Mouse (Mus musculus): Measurements from ENCODE around the gene Kif12. TPM values are rescaled to one million over a fixed set of nuclear protein-coding genes. Genes with fewer than 3 reads are reported as not detected.

Gene Kif12
- total RNA-seq (2021), result not detected

DNA sequence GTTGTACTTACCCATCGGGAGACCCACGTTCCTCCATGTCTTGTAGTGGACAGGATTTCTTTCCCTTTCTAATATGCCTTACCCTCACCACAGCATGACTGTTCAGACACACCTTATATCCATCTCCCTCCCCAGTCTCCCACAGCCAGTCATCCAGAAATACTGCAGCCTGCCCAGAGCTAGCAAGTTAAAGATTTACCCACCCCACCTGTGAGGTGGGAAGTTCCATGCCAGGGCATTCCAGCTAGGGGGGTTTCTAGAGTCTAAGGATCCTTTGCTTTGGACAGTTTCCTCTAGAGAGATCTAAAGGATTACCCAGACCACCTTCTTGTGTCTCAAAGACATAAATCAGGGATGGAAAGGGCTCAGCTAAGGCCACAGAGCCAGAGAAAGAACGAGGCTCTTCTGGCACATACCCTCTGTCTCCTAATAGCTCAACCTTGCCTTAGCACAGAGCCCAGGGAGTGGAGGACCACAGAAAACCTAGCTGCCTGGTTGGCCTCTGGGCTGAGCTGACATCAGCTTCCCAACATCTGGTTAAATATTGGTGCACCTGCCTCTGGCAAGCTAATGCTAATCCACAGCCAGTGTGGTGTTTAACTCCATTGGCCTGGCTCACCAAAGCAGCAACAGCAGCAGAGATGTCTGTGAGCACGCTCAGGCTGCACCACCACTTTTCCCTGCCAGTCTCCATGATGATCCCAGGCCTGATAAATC lies at the start of gene Kif12:
Gene Kif12, minus strand, starts transcription at position 163 of the 717 bp plus-strand sequence.
- intact Hi-C loops (cut with DNase I), result no loop called here
- DNase-seq (ENCODE audit: low spot score in 2 of 2), result no peak

DNA sequence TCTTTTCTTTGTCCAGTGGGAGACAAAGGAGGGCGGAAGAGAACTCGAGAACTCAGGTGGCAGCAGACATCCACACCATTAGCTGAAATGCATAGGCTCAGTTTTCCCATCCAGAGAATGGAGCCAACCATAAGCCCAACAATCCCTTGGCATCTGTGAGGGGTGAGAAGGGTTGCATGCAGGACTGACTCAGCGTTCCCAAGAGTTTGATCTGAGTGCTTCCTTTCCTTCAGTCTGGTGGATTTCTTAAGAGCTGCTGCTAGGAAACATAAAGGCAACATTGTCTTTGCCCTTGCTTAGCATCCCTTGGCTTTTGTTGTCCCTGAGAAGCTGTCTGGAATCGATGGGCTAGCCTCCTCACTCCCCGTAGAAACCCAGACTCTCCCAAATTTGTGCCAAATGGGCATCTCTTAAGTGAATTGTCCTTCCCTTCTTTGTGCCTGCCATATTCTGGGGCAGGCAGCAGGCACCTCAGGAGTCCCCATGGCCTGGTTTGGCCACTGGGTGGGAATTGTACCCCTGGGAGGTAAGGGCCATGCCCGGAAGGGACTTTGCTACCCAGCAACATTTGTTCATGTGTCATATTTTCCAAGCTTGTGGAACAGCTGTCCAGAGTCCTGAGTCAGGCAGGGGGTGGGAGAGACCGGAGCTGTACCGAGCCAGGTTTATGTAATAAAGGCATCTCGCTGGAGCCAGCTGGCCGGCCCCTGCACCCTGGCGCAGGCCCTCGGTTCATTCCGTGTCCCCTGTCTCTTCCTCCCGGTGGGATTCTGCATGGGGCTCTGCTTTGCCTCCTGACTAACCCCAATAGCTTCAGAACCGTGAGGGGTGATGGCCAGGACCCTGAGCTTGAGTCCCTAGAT lies 49.4 kb upstream of the Kif12 start:
- no peak for DNase-seq (ENCODE audit: low spot score in 2 of 2)
- intact Hi-C loops (cut with DNase I), result no loop called here

DNA sequence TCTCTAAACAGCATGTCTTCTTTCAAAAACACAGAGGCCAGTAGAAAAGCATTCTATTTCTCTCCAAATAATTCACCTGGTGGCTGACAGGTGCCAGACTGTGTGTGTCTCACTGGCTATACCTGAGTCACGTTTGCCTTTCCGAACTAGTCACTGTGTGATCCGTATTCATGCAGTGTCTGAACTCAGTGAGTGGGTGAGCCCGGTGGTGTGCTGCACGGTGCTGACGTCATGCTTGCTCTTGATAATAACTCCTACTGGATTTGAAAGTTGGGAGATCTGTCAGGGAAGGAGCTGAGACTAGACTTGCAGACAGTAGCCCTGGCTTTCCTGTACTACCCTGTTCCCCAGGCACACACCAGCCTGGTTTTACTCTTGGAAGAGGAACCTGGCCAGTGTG lies 47.7 kb upstream of the Kif12 start:
- intact Hi-C loops (cut with DNase I), result loop anchor here (5.0 kb wide), 1 partner anchor 73 kb away; no protein-coding TSS in a partner anchor

GRCm38 (mm10) chr4:63219059-63219458 lies 47.1 kb upstream of the Kif12 start:
- intact Hi-C loops (cut with DNase I), result loop anchor here (5.0 kb wide), 1 partner anchor 73 kb away; no protein-coding TSS in a partner anchor
- DNase-seq (ENCODE audit: low spot score in 2 of 2), result no peak

More for the DNA sequence above, 47.7 kb upstream of the Kif12 start:
- peak in 1 of 2 experiments; percentile 71 for DNase-seq (ENCODE audit: low spot score in 2 of 2)

DNA sequence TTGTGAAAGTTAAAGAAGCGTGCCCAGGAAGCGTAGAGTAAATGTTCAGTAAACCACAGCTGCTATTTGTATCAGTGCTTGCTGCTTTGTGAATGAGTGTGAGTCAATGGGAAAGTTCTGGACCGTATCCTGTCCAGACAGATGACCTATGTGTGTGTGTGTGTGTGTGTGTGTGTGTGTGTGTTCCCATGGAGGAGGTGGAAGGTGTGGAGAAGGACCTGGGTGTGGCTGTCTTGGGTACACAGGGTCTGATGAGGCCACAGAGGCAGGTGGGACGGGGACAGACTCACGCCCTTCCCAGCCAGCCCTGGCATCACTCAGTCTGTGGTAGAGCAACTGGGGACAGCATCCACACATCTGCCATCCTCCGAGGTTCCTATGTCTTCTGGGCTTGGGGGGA lies 45.6 kb upstream of the Kif12 start:
- intact Hi-C loops (cut with DNase I), result loop anchor here (5.0 kb wide), 1 partner anchor 75 kb away; no protein-coding TSS in a partner anchor
- DNase-seq (ENCODE audit: low spot score in 2 of 2), result no peak

DNA sequence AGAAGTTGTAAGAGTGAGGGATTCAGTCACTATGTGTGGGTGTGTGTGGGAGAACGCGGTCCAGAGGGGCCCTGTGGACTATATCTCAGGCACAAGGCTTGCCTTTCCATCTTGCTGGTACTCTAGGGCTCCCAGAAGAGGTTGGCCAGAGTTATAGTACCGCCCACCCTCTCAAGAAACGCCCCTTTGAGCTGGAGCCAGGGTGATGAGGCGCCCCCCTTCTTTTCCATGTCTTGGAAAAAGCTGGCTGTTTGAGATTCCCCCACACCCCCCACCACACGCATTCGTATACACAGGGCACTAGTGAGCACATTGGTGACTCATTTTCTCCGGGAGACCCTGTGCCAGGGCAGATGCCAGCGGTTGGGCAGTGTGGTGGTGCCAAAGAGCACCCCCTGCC lies 44.6 kb upstream of the Kif12 start:
- intact Hi-C loops (cut with DNase I), result loop anchor here (5.0 kb wide), 1 partner anchor 76 kb away; no protein-coding TSS in a partner anchor

DNA sequence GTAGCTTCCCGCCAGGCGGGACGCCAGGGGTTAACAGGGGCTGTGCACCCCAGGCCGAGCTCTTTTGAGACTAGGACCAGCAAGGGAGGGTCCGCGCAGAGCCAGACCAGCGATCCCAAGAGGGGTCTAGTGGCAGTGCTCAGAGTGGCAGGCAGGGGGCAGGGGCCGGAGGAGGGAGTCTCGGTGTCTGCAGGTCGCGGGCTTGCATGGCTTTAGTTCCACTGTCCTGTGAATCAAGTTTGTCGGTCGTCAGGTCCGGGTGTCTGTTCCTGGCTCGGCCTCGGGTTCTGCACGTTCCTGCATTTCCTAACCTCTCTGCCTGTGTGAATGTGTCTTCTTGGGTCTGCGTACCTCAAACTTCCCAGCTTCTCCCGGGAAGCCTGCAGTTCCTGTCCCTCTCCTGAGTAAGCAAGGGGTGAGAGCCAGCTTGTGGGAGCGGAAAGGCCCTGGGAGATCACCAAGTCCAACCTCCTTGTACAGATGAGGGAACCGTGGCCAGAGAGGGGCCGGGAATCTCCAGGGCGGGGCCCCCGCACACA lies 44.1 kb upstream of the Kif12 start:
- intact Hi-C loops (cut with DNase I), result loop anchor here (1.0 to 5.0 kb wide), 2 partner anchors 76 to 91 kb away; no protein-coding TSS in a partner anchor
- no peak for DNase-seq (ENCODE audit: low spot score in 2 of 2)

More for the DNA sequence above, 44.6 kb upstream of the Kif12 start:
- DNase-seq (ENCODE audit: low spot score in 2 of 2), result no peak

- peak; percentile 62 to 79 for DNase-seq (ENCODE audit: low spot score in 2 of 2)
- intact Hi-C loops (cut with DNase I), result loop anchor here (1.0 to 5.0 kb wide), 2 partner anchors 77 to 92 kb away; no protein-coding TSS in a partner anchor
Measured at GRCm38 (mm10) chr4:63215185-63215992, 43.5 kb upstream of the Kif12 start.

DNA sequence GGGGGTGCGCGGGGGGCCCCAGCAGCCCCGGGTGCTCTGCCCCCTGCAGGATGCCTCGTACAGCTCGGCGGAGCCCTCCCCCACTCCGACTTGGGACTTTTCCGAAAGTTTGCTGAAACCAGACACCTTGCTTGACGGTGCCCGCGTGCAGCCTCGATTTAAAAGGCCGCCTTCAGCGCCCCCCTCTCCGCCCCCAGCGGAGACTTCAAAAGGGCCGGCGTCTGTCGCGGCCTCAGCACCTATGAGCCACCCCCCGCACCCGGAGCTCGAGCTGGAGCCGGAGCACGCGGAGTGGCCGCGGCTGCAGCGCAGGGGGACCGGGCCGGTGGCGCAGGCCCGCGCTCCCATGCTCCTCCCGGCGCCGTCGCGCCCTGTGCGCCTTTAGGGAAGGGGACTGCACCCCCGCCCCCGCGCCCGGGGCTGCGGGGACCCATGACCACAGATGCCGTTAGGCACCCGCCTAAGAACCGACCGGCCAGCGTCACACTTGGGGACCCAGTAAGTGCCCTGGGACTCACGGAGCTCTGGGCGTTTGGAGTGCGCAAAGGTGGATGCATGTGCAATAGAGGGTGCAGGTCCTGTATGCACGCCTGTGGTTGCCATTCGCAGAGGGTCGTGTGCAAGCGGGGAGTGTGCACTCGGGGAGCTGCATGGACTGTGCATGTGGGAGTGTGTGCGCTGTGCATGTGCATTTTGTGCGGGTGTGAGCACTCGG lies 42.1 kb upstream of the Kif12 start, which contains the start of gene Col27a1:
Gene Col27a1, plus strand, starts transcription at position 98 of the 715 bp plus-strand sequence.
- intact Hi-C loops (cut with DNase I), result no loop called here
- no peak for DNase-seq (ENCODE audit: low spot score in 2 of 2)

GRCm38 (mm10) chr4:63205583-63205982 lies 33.7 kb upstream of the Kif12 start:
- DNase-seq (ENCODE audit: low spot score in 2 of 2), result peak; percentile 32 to 65

GRCm38 (mm10) chr4:63203874-63204273 lies 31.9 kb upstream of the Kif12 start:
- DNase-seq (ENCODE audit: low spot score in 2 of 2), result no peak
- intact Hi-C loops (cut with DNase I), result no loop called here

More at GRCm38 (mm10) chr4:63205583-63205982, 33.7 kb upstream of the Kif12 start:
- intact Hi-C loops (cut with DNase I), result no loop called here

GRCm38 (mm10) chr4:63199366-63199765 lies 27.4 kb upstream of the Kif12 start:
- DNase-seq (ENCODE audit: low spot score in 2 of 2), result no peak
- intact Hi-C loops (cut with DNase I), result no loop called here

DNA sequence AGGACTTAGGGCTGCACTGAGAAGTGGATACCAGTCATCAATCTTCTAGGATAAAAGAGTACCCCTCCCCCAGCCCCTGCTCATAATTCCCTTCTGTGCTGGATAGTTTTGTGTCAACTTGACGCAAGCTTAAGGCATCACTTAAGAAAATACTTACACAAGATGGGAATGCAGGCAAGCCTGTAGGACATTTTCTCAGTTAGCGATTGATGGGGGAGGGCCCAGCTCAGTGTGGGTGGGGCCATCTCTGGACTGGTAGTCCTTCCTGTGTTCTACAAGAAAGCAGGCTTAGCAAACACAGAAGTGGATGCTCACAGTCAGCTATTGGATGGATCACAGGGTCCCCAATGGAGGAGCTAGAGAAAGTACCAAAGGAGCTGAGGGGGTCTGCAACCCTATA lies 22.4 kb upstream of the Kif12 start:
- intact Hi-C loops (cut with DNase I), result no loop called here
- no peak for DNase-seq (ENCODE audit: low spot score in 2 of 2)

DNA sequence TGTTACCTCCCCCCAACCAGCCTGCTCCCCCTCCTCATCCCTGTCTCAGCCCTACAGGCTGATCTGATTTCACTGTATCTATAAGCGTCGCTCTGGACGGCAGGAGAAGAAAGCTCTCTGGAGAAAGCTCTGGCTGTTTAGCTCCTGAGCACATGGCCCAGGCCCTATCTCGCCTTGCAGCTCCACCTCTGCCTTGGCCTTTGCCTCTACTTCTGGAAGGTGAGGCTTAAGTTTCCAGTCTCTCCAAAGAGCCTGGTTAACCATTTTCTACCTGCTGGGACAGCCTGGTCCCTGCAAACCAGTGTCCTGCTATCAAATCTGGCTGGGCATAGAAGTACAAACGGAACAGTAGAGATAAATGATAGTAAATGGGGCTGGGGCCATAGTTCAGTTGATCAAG lies 19.7 kb upstream of the Kif12 start:
- DNase-seq (ENCODE audit: low spot score in 2 of 2), result no peak
- intact Hi-C loops (cut with DNase I), result no loop called here

DNA sequence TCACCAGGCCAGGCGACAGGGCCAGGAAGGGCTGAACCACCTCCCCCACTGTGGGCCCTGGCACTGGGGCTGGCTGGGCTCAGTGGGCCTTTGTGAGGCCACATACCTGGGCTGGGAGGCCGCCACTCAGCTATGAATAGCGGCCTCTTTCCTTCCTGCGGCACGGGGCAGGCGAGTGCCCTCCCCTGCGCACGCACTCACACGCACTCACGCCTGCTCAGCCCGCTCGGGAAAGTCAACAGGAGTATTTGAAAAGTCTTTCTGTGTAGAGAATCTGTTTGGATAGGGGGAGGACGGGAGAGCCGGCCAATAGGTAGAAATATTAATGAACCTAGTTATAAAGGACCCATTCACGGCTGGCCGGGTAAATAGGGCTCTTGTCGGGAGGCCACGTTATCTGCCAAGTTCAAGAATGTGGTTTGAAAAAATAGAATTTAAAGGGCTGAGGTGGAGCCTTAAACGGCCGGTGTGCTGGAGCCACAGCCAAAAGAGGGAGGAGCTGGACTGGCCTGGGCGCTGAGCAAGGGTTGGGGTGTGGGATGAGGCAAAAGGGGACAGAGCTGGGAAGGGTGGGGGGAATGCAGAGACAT lies 14.4 kb upstream of the Kif12 start:
- DNase-seq (ENCODE audit: low spot score in 2 of 2), result peak in 1 of 2 experiments; percentile 15
- intact Hi-C loops (cut with DNase I), result no loop called here

DNA sequence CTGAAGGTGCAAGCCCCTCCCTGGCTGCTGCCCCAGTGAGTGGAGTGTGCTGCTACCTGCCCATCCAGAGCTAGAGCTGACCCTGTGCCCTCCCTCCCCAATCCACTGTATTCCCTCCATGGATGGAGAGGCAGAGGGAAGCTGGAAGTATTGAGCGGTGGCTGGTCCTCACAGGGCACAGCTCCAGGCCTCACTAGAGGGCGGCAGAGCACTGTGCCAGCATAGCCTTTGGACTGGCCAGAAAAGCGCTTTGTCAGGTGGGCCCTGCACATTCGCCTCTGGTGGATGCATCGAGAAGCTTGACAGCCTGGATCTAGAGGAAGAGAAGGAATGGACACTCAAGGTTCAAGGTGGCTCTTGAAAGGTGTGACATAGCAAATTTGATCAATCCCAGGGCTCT lies 9.6 kb upstream of the Kif12 start:
- intact Hi-C loops (cut with DNase I), result loop anchor here (1.0 to 5.0 kb wide), 3 partner anchors 126 to 226 kb away; no protein-coding TSS in a partner anchor
- peak; percentile 66 to 72 for DNase-seq (ENCODE audit: low spot score in 2 of 2)

DNA sequence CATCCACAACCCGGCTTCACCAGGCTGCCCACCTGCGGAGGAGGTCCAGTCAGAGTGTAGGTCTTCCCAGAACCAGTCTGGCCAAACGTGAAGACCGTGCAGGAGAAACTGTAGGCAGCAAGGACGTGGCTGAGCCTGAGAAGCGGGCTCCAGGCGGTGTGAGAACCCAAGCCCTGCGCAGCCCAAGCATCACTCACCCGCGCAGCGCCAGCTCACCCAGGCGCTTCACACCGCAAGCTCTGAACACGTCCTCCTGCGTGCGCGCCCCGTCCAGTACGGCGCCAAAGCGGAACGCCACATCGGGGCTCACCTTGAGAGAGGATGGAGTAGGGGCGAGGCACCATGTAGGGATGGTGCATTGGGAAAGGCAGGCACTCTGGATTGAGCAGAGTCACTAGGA lies 809 bp downstream of the Kif12 start:
- no peak for DNase-seq (ENCODE audit: low spot score in 2 of 2)
- intact Hi-C loops (cut with DNase I), result no loop called here

DNA sequence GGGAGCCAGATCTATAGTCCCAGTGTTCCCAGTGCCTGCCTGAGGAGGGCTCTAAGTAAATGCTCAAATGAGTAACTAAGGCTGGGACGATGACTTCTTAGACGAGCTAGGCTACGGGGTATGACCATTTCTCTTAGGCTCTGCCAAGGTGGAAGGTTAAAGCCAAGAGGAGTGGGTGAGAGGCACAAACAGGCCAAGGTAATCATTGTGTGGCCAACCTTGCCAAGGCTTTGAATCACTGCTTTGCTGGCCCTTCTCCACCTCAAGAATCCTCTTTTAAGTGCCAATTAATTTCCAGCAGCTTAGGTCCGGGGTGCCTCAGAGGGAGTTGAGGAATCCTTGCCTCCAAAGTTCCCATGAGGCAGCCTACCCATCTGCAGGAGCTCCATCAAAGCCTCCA lies 1.9 kb downstream of the Kif12 start:
- intact Hi-C loops (cut with DNase I), result no loop called here
- no peak for DNase-seq (ENCODE audit: low spot score in 2 of 2)
